Mouse (Mus musculus): Measurements from ENCODE around the gene Wbp2nl.

GRCm38 (mm10) chr15:82277591-82277990 is 21.2 kb upstream of the Wbp2nl start:
- no peak for TF ChIP-seq CTCF (IDR thresholded peaks at IDR 0.05 in 2 of 3, conservative IDR thresholded peaks at IDR 0.05 in 1 of 3; ENCODE audit: control insufficient read depth in 1 of 3, insufficient read depth in 1 of 3, low read depth in 2 of 3, low read length in 3 of 3, poor library complexity in 1 of 3, severe bottlenecking in 1 of 3)
- no peak for TF ChIP-seq TCF12 (IDR thresholded peaks at IDR 0.05; ENCODE audit: low read depth, low read length)
- TF ChIP-seq USF2 (IDR thresholded peaks at IDR 0.05; ENCODE audit: borderline replicate concordance in 1 of 2, insufficient read depth in 1 of 2, low read depth in 1 of 2, low read length in 2 of 2), result no peak
- TF ChIP-seq TAL1 (IDR thresholded peaks at IDR 0.05; ENCODE audit: low read length), result no peak
- no peak for TF ChIP-seq UBTF (IDR thresholded peaks at IDR 0.05; ENCODE audit: borderline replicate concordance, insufficient read depth, low read depth, low read length)
- no peak for TF ChIP-seq ZNF384 (IDR thresholded peaks at IDR 0.05; ENCODE audit: low read depth, low read length)
- TF ChIP-seq RCOR1 (IDR thresholded peaks at IDR 0.05; ENCODE audit: low read depth, low read length), result no peak
- no peak for TF ChIP-seq MAX (IDR thresholded peaks at IDR 0.05; ENCODE audit: low read length)
- TF ChIP-seq BHLHE40 (IDR thresholded peaks at IDR 0.05; ENCODE audit: borderline replicate concordance, low read depth, low read length), result no peak
- no peak for TF ChIP-seq EP300 (IDR thresholded peaks at IDR 0.05; ENCODE audit: low read depth in 1 of 2, low read length in 2 of 2)
- TF ChIP-seq POLR2A (IDR thresholded peaks at IDR 0.05; ENCODE audit: control insufficient read depth in 1 of 2, insufficient read depth in 1 of 2, low read depth in 1 of 2, low read length in 2 of 2, poor library complexity in 1 of 2), result no peak
- no peak for TF ChIP-seq POLR2AphosphoS2 (IDR thresholded peaks at IDR 0.05; ENCODE audit: low read length)
